Mouse (Mus musculus) heart, postnatal 4 days (tissue): ENCODE measurements around the gene Hecw2. TPM values are rescaled to one million over a fixed set of nuclear protein-coding genes. Genes with fewer than 3 reads are reported as not detected.

Experiments used
- DNase-seq: peaks from one replicate; pipeline ENCODE4 v3.0.0; 2021
- total RNA-seq, 2 experiments: library from RNA; stranded (reverse); gene quantifications; 2 replicates each; pipeline ENCODE4 v1.2.3; 2021

Gene Hecw2
- 10 to 100 TPM; 14.5 to 14.6 TPM for total RNA-seq

GRCm38 (mm10) chr1:54194954-54195305 is at the start of gene Hecw2:
Hecw2 (minus strand) TSS chr1:54195168.
- peak; percentile 57 for DNase-seq

- no peak for DNase-seq
Measured at GRCm38 (mm10) chr1:54242722-54243121, 47.8 kb upstream of the Hecw2 start.

- no peak for DNase-seq
Measured at GRCm38 (mm10) chr1:54220273-54220672, 25.3 kb upstream of the Hecw2 start.

GRCm38 (mm10) chr1:54194183-54194953 is 600 bp downstream of the Hecw2 start:
- DNase-seq = peak; percentile 60

GRCm38 (mm10) chr1:54193191-54193770 is 1.7 kb downstream of the Hecw2 start:
- peak; percentile 10 for DNase-seq

GRCm38 (mm10) chr1:54187579-54187978 is 7.4 kb downstream of the Hecw2 start:
- peak; percentile 9 for DNase-seq

GRCm38 (mm10) chr1:54186347-54186746 is 8.6 kb downstream of the Hecw2 start:
- no peak for DNase-seq

- DNase-seq = no peak
Measured at GRCm38 (mm10) chr1:54180663-54181062, 14.3 kb downstream of the Hecw2 start.

- no peak for DNase-seq
Measured at GRCm38 (mm10) chr1:54179179-54179578, 15.8 kb downstream of the Hecw2 start.

GRCm38 (mm10) chr1:54176592-54176991 is 18.4 kb downstream of the Hecw2 start:
- no peak for DNase-seq

- DNase-seq = no peak
Measured at GRCm38 (mm10) chr1:54168014-54168413, 27.0 kb downstream of the Hecw2 start.

- peak; percentile 7 for DNase-seq
Measured at GRCm38 (mm10) chr1:54159531-54159930, 35.4 kb downstream of the Hecw2 start.

- DNase-seq = no peak
Measured at GRCm38 (mm10) chr1:54153216-54153786, 41.7 kb downstream of the Hecw2 start.

- no peak for DNase-seq
Measured at GRCm38 (mm10) chr1:54145106-54145505, 49.9 kb downstream of the Hecw2 start.

- DNase-seq = no peak
Measured at GRCm38 (mm10) chr1:54133802-54134436, 61.0 kb downstream of the Hecw2 start.

- DNase-seq = no peak
Measured at GRCm38 (mm10) chr1:54128714-54129431, 66.1 kb downstream of the Hecw2 start.

GRCm38 (mm10) chr1:54126991-54127742 is 67.8 kb downstream of the Hecw2 start:
- no peak for DNase-seq

- DNase-seq = no peak
Measured at GRCm38 (mm10) chr1:54122551-54122950, 72.4 kb downstream of the Hecw2 start.

GRCm38 (mm10) chr1:54121071-54121730 is 73.8 kb downstream of the Hecw2 start:
- DNase-seq = no peak

GRCm38 (mm10) chr1:54119638-54120320 is 75.2 kb downstream of the Hecw2 start:
- DNase-seq = no peak
